Mouse (Mus musculus) spleen, embryonic (tissue): ENCODE results near the gene Map2k7.
"Not testable (repeated sequence)": the region's sequence is repeated elsewhere in the genome, so short reads cannot be mapped to it uniquely, and the experiment has no call there.

ENCODE experiments used
- CTCF ChIA-PET: fragments of 350-600 bp; sonication (Branson Sonifier 250); formaldehyde crosslinking; loops from one replicate; lab custom pipeline; 2022; lab: Charles Lee

Map2k7 gene

DNA sequence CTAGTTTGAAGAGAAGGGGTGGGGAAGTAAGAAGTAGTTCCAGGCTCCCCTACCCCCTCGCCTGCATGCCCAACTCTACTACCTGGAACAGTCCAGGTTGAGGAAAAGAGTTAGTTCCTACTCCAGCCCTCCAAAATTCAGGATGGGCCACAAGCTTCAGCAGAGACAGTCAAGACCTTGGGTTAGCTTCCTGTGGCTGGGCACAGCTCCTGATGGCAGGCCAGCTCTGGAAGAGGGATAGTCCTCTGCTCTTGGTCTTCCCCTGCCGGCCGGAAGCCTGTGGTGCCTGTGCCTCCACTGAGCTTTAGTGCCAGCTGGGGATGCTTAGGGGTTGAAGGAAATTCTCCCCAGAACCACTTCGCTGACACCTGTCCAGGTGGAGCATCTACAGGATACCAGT is 12.2 kb upstream of the Map2k7 start:
- CTCF ChIA-PET: no interaction called here

DNA sequence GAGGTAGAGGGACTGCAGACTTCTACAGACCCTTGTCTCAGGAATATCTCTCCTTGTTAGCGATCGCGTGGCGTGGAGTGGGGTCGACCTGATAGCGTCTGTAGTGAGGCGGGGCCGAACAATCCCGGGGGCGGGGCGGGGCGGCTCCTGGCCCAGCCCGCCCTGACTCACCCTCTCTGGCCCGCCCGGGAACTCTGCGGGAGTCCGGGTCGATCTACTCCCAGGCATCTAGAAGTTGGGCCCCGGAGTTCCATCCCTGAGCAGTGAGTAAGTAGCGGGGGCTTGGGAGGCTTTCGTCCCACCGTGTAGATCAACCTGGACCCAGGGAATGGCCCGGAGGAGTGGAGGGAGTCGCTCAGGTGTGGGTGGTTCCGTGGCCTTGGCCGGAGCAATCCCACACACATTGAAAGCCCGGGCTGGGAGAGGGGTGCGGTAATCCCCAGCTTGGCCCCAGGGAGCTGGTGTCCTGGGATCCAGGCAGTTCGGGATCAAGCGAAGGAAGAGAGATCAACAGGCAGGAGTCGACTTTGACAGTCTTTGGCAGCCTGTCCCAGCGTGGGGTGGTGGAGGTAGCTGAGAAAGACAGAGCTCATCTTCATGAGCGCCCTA is 11.7 kb upstream of the Map2k7 start, which contains the start of gene Lrrc8e:
Lrrc8e (plus strand) TSS at position 89 of the 609 bp plus-strand sequence.
- CTCF ChIA-PET: no interaction called here

GRCm38 (mm10) chr8:4227919-4228318 is 10.6 kb upstream of the Map2k7 start:
- CTCF ChIA-PET: no interaction called here

GRCm38 (mm10) chr8:4229784-4230183 is 8.8 kb upstream of the Map2k7 start:
- CTCF ChIA-PET: no interaction called here

DNA sequence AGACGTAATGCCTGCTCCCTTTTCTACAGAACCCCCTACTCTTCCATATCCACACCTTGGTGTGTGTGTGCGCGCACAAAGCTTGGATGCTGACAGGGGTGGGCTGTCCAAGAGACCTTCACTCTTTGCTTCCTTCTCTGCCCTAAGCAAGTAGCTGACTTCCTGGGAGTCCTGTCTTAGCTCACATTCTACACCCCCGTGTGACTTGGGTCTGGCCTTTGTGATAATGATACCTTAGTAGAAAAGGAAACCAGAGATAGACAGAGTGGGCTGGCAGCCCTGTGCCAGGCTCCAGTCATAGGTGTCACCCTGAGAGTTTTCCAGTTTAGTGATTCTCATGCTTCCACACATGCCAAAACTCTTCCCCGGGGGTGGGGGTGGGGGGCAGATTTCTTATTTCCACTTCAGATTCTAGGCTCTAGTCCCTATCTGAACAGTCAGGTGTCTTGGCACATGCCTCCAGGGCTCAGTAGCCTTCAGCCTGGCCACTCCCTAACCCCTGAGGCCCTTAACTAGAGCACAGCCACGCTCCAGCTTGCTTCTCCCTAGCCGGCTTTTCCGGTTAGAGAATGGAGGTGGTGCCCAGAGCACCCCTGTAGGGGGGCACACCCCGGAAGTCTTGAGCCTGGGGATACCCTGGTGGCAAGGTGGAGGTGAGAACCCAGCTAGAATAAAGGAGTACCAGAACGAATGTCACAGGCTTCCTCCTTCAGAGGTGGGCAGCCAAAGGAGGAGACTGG is 7.8 kb upstream of the Map2k7 start:
- CTCF ChIA-PET: no interaction called here

- CTCF ChIA-PET: no interaction called here
These were observed 616 bp upstream of the Map2k7 start for GRCm38 (mm10) chr8:4237814-4238433.

GRCm38 (mm10) chr8:4239193-4239890 is 802 bp downstream of the Map2k7 start:
- CTCF ChIA-PET: interaction anchor here (1.3 to 1.4 kb wide), 2 partner anchors 11 to 18 kb away, joined by 4 to 5 read pairs; no protein-coding TSS in a partner anchor

DNA sequence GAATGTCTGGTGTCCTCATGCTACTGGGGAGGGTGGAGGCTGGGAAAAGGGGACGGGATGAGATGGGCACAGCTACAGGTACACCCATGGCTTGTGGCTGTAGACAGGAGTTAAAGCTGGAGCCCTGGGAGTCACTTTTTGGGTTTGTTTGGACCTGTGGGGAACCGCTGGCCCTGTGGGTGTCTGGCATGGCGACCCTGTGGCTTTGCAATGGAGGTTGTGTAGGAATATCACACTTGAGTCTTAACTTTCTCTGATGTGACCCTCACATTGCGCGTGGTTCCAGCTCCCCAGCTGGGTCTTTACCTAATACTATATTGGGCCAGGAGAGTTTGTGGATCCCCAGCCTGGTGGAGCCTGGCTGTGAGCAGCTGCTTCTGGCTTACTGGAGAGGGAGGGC is 6.5 kb downstream of the Map2k7 start:
- CTCF ChIA-PET: interaction anchor here (0.6 kb wide), 1 partner anchor 166 kb away, joined by 3 read pairs; no protein-coding TSS in a partner anchor

DNA sequence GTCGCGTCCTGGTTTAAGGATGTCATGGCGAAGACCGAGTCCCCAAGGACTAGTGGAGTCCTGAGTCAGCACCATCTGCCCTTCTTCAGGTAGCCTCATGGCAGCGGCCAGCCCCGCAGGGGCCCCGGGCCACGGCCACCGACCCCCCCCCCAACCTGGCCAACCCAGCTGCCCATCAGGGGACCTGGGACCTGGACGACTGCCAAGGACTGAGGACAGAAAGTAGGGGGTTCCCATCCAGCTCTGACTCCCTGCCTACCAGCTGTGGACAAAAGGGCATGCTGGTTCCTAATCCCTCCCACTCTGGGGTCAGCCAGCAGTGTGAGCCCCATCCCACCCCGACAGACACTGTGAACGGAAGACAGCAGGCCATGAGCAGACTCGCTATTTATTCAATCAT is 7.2 kb downstream of the Map2k7 start:
- CTCF ChIA-PET: interaction anchor here (0.6 kb wide), 1 partner anchor 165 kb away, joined by 3 read pairs; no protein-coding TSS in a partner anchor

DNA sequence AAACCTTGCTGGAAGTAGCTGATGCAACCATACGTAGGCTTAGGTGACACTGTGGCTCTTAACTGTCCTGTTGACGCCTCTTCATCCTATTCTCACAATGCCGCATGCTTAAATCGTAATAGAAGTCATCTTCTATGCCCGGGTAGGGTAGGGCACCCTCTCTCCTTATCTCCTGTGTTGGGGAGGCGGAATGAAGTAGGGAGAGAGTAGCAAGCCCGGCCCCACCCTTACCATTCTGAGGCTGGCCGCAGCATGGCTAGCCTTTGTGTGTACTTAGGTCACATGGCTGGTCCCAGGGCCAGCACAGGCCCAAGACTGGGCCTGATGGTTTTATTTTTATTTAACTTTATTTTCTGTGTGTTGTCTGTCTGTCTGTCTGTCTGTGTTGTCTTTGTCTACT is 8.7 kb downstream of the Map2k7 start:
- CTCF ChIA-PET: no interaction called here

- CTCF ChIA-PET: no interaction called here
These were observed 9.5 kb downstream of the Map2k7 start, which contains the start of gene Tgfbr3l for GRCm38 (mm10) chr8:4247951-4248540. Tgfbr3l (plus strand) TSS chr8:4248214.

- CTCF ChIA-PET: no interaction called here
These were observed 10.7 kb downstream of the Map2k7 start for GRCm38 (mm10) chr8:4249213-4249612.

- CTCF ChIA-PET: interaction anchor here (0.6 to 1.0 kb wide), 2 partner anchors 11 to 40 kb away, joined by 4 to 8 read pairs; partner anchors contain the start of genes Gm49320 and Map2k7
These were observed 11.9 kb downstream of the Map2k7 start for GRCm38 (mm10) chr8:4250306-4250970.

DNA sequence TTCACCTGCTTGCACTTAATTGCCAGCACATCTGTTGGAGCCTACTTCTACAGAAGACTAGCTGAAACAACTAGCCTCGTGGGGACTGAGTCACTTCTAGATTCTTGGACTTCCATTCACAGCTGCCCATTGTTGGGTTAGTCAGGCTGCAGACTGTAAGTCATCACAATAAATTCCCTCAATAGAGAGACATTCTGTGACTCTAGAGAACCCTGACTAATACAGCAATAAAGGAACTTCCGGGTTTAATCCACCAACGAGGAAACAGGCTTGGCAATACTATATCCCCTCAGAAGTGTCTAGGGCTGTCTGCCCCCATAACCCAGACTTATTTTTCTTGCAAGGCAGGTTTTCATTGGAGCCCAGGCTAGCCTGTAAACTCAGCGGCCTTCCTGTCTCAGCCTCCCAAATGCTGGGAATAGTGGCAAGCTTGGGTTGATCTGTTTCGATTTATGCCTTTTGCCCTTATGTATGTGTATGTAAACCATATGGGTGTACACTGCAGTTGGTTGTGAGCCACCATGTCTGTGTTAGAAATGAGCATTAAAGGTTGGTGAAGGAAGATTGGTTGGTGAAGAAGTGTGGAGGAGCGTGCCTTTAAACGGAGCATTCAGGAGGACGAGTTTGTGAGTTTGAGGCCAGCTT is 13.7 kb downstream of the Map2k7 start:
- CTCF ChIA-PET: interaction anchor here (1.1 kb wide), 1 partner anchor 345 kb away, joined by 3 read pairs; no protein-coding TSS in a partner anchor

DNA sequence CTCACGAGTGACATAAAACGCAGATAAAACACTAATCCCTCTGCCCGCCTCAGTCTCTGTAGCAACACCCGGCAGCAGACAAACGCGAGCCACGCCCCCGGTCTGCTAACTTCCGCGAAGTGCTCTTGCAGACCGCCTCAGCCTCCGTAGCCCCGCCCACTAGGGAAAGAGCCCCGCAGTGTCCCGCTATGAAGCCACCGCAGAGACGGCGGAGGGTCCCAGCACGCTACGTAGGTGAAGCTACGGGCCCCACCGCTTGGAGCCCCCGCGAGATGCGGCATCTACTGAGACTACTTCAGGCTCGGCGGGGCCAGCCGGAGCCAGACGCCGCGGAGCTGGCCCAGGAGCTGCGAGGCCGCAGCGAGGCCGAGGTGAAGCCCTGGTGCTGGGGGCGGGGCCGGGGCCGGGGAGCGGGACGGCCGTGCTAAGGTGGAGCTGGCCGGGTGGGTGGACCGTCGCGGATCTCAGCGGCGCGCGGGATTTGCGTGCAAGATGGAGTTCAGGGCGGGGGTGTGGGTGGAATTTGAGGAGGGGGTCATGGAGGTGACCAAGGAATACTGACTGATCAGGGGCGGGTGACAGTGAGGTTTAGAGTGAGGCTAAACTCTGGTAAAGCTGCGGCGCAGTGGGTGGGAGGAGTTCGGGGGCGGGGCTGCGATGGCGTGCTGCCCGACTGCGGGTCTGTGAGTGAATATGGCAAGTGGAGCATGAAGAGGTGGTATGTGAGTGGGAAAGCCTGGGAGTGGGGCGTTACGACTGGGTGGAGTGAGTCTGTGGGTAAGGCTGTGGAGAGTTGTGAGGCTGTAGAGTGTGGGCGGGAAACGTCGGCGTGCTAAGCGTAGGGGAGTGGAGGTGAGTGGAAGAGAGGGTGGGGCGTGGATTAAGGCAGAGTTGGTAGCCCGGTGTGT is 14.6 kb downstream of the Map2k7 start, which contains the start of gene Snapc2:
Snapc2 (plus strand) TSS at position 147 of the 908 bp plus-strand sequence.
- CTCF ChIA-PET: interaction anchor here (0.6 to 1.1 kb wide), 2 partner anchors 12 to 344 kb away, joined by 3 to 6 read pairs; no protein-coding TSS in a partner anchor

GRCm38 (mm10) chr8:4254001-4254400 is 15.5 kb downstream of the Map2k7 start:
- CTCF ChIA-PET: interaction anchor here (0.6 kb wide), 1 partner anchor 11 kb away, joined by 6 read pairs; no protein-coding TSS in a partner anchor

DNA sequence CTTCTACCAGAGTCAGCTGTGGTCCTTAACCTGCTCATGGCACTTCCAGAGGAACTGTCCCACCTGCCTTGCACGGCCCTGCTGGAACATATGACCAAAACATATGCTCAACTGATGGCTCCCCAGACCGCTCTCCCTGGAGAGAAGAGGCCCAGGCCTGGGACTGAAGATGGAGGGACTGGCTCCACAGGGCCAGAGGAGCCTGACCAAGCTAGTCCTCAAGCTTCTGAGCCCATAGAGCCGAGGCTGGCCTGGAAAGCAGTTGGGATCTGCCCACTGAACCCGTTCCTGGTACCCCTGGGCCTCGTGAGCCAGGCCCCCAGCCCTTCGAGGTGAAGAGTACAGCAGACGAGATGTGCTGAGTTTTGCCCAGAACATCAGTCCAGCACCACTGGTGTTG is 16.9 kb downstream of the Map2k7 start:
- CTCF ChIA-PET: not testable (repeated sequence)

DNA sequence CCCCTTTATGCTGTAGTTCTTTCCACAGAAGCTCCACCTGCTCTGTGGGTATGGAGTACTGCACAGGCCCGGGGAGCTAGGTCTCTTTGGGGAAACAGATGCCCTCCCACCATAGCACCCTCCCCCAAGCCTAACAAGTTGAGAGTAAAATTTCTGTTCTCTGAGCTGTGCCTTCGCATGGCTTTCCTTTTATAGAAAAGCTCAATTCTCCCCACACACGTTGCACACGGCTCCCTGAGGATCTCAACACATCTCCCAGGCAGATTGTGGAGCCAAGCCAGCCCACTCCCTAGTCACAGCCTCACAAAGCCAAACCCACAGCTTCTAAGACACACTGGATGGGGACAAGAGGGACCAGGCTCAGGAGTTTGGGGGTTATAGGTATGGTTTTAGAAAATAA is 18.4 kb downstream of the Map2k7 start:
- CTCF ChIA-PET: interaction anchor here (0.6 to 1.2 kb wide), 3 partner anchors 18 to 68 kb away, joined by 3 to 8 read pairs (median 5); partner anchors contain the start of genes Ccl25, Gm49320 and Map2k7
